Mouse (Mus musculus) urinary bladder, postnatal 36 days (tissue): ENCODE data around the gene Wfdc15a.
"Not testable (repeated sequence)": the region's sequence is repeated elsewhere in the genome, so short reads cannot be mapped to it uniquely, and the experiment has no call there.

Source experiments
- DNase-seq, 2 experiments: peaks; one replicate each; pipeline ENCODE4 v3.0.0; 2022; ENCODE audit warnings: low spot score in 2 of 2, mixed read lengths in 1 of 2

The Wfdc15a gene

GRCm38 (mm10) chr2:164199626-164200327 lies at the start of gene Wfdc15a:
TSS of gene Wfdc15a (minus strand) at chr2:164200130.
- no peak for DNase-seq

- DNase-seq: no peak
These were observed 38.4 kb upstream of the Wfdc15a start, which contains the start of gene Svs2 for GRCm38 (mm10) chr2:164238366-164238765. TSS of gene Svs2 (minus strand) at chr2:164238466.

- no peak for DNase-seq
These were observed 32.7 kb upstream of the Wfdc15a start for GRCm38 (mm10) chr2:164232671-164233070.

GRCm38 (mm10) chr2:164228361-164229070 lies 28.6 kb upstream of the Wfdc15a start:
- no peak for DNase-seq

- no peak for DNase-seq
These were observed 21.6 kb upstream of the Wfdc15a start, which contains the start of gene Wfdc15b for GRCm38 (mm10) chr2:164221522-164221921. TSS of gene Wfdc15b (minus strand) at chr2:164221660.

GRCm38 (mm10) chr2:164219295-164219694 lies 19.4 kb upstream of the Wfdc15a start:
- DNase-seq: no peak

- DNase-seq: no peak
These were observed 12.8 kb upstream of the Wfdc15a start for GRCm38 (mm10) chr2:164212711-164213110.

GRCm38 (mm10) chr2:164210892-164211291 lies 11.0 kb upstream of the Wfdc15a start:
- DNase-seq: no peak

- no peak for DNase-seq
These were observed 6.7 kb upstream of the Wfdc15a start for GRCm38 (mm10) chr2:164206676-164207075.

- DNase-seq: not testable (repeated sequence)
These were observed 6.1 kb upstream of the Wfdc15a start for GRCm38 (mm10) chr2:164206011-164206410.

- no peak for DNase-seq
These were observed 3.3 kb downstream of the Wfdc15a start for GRCm38 (mm10) chr2:164196700-164196990.

GRCm38 (mm10) chr2:164195971-164196699 lies 3.8 kb downstream of the Wfdc15a start:
- no peak for DNase-seq

GRCm38 (mm10) chr2:164194959-164195630 lies 4.8 kb downstream of the Wfdc15a start:
- DNase-seq: no peak

GRCm38 (mm10) chr2:164192279-164192678 lies 7.7 kb downstream of the Wfdc15a start:
- no peak for DNase-seq

GRCm38 (mm10) chr2:164190576-164190975 lies 9.4 kb downstream of the Wfdc15a start, which contains the start of gene Wfdc12:
TSS of gene Wfdc12 (minus strand) at chr2:164190608.
- DNase-seq: no peak

- no peak for DNase-seq
These were observed 11.2 kb downstream of the Wfdc15a start for GRCm38 (mm10) chr2:164188722-164189121.

- DNase-seq: no peak
These were observed 15.7 kb downstream of the Wfdc15a start for GRCm38 (mm10) chr2:164184145-164184719.

GRCm38 (mm10) chr2:164183340-164183739 lies 16.6 kb downstream of the Wfdc15a start:
- DNase-seq: no peak

- DNase-seq: no peak
These were observed 17.2 kb downstream of the Wfdc15a start, which contains the start of gene Wfdc5 for GRCm38 (mm10) chr2:164182692-164183255. TSS of gene Wfdc5 (minus strand) at chr2:164182742.

GRCm38 (mm10) chr2:164180770-164181169 lies 19.2 kb downstream of the Wfdc15a start:
- DNase-seq: no peak

- no peak for DNase-seq
These were observed 19.8 kb downstream of the Wfdc15a start for GRCm38 (mm10) chr2:164180124-164180523.
